9 mouse cellular contexts compared by ENCODE assay signal in the genomic region with DNA sequence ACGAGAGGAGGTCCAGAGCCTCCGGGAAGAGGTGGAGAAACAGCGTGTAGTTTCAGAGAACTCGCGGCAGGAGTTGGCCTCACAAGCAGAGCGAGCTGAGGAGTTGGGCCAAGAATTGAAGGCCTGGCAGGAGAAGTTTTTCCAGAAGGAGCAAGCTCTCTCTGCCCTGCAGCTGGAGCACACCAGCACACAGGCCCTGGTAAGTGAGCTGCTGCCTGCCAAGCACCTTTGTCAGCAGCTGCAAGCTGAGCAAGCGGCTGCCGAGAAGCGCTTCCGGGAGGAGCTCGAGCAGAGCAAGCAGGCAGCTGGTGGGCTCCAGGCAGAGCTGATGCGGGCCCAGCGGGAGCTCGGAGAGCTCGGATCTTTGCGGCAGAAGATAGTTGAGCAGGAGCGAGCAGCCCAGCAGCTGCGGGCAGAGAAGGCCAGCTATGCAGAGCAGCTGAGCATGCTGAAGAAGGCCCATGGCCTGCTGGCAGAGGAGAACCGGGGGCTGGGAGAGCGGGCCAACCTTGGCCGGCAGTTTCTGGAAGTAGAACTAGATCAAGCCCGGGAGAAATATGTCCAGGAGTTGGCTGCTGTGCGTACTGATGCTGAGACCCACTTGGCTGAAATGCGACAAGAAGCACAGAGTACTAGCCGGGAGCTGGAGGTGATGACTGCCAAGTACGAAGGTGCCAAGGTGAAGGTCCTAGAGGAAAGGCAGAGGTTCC. TPM values are rescaled to one million over a fixed set of nuclear protein-coding genes. Genes with fewer than 3 reads are reported as not detected.
DNase-seq lines count a peak whose midpoint lies in the region; ATAC-seq and TF ChIP-seq lines count a peak whose summit lies in the region.
"Had no signal": no experiment of that assay in that cellular context is flagged by ENCODE, and none has a peak within 500 bp of the region (broad histone marks: within the 10 kb centered on the region; RNA-seq: fewer than 3 reads in every experiment).

No protein-coding gene starts in this region.

- H3K27me3 ChIP-seq in midbrain, postnatal 0 days (ENCODE audit: insufficient read depth, low read length), result no peaks in the 10 kb centered on the region
- no peaks in the 10 kb centered on the region for H3K27me3 ChIP-seq in midbrain, embryonic 13.5 days

- peak overlapping the region; percentile 51 for H3K27ac ChIP-seq in midbrain, postnatal 0 days (ENCODE audit: low read depth, low read length)
- H3K27ac ChIP-seq in midbrain, embryonic 13.5 days, result no peak overlapping the region
- peak overlapping the region; percentile 47 for H3K27ac ChIP-seq in olfactory bulb, adult 2 months (ENCODE audit: insufficient read depth, low read depth, low read length)
- H3K27ac ChIP-seq: kidney, postnatal 0 days had no signal

- H3K4me1 ChIP-seq in midbrain, postnatal 0 days (ENCODE audit: insufficient read depth, low read length), result no peaks in the 10 kb centered on the region
- H3K4me1 ChIP-seq in midbrain, embryonic 13.5 days (replicated peaks), result no peaks in the 10 kb centered on the region
- H3K4me1 ChIP-seq in olfactory bulb, adult 2 months (ENCODE audit: control insufficient read depth, insufficient read depth, low read length), result peaks cover 34% of the 10 kb centered on the region

- no peak overlapping the region for H3K4me2 ChIP-seq in midbrain, postnatal 0 days (ENCODE audit: low read depth, low read length, poor library complexity, severe bottlenecking)
- H3K4me2 ChIP-seq in midbrain, embryonic 13.5 days (replicated peaks), result no peak overlapping the region

- 87% methylated on average over 26 of the region's 26 CpGs for WGBS in midbrain, postnatal 0 days
- 85% methylated on average over 26 of the region's 26 CpGs for WGBS in midbrain, embryonic 13.5 days
- WGBS in olfactory bulb, adult 2 months, result 39% methylated on average over 26 of the region's 26 CpGs

- peaks cover 76% of the 10 kb centered on the region for H3K36me3 ChIP-seq in midbrain, postnatal 0 days (ENCODE audit: insufficient read depth, low read length)
- H3K36me3 ChIP-seq in midbrain, embryonic 13.5 days, result peaks cover 98% of the 10 kb centered on the region

- H3K9ac ChIP-seq in midbrain, postnatal 0 days (replicated peaks; ENCODE audit: low read length, poor library complexity, severe bottlenecking), result no peak overlapping the region
- no peak overlapping the region for H3K9ac ChIP-seq in midbrain, embryonic 13.5 days (replicated peaks)

- TF ChIP-seq CTCF in midbrain, postnatal 0 days (IDR thresholded peaks at IDR 0.05), result no peak
- TF ChIP-seq CTCF in olfactory bulb, adult 2 months (IDR thresholded peaks at IDR 0.05; ENCODE audit: insufficient read depth, low read depth, low read length), result no peak

- H3K9me3 ChIP-seq in midbrain, postnatal 0 days (ENCODE audit: low read length), result no peaks in the 10 kb centered on the region
- no peaks in the 10 kb centered on the region for H3K9me3 ChIP-seq in midbrain, embryonic 13.5 days

- no peak for ATAC-seq in midbrain, postnatal 0 days (ENCODE audit: low FRiP score)
- ATAC-seq in midbrain, embryonic 13.5 days, result no peak

- no peak overlapping the region for H3K4me3 ChIP-seq in midbrain, postnatal 0 days (ENCODE audit: low read depth, low read length)
- H3K4me3 ChIP-seq in midbrain, embryonic 13.5 days (replicated peaks), result no peak overlapping the region
- H3K4me3 ChIP-seq in olfactory bulb, adult 2 months (ENCODE audit: insufficient read depth, low read depth, low read length), result no peak overlapping the region

- no peak for TF ChIP-seq POLR2A in olfactory bulb, adult 2 months (IDR thresholded peaks at IDR 0.05; ENCODE audit: insufficient read depth, low read depth, low read length)

- peak; percentile 4 for DNase-seq in embryo, embryonic 10 days (ENCODE audit: low spot score)
- no peak for DNase-seq in embryo, embryonic 9.5 days (ENCODE audit: extremely low spot score)
- peak; percentile 73 for DNase-seq in midbrain, postnatal 0 days (ENCODE audit: low spot score)
- DNase-seq in gastrocnemius, postnatal 25 days, result peak; percentile 78
- no peak for DNase-seq in B cell, adult 2 months
- no peak for DNase-seq in adrenal gland, postnatal 25 days

RNA-seq across cellular contexts. Expression of gene Il18bp, which starts 17.4 kb away (rescaled TPM):
- 7.7 and 12.9 TPM in 2 replicates for total RNA-seq in midbrain, postnatal 0 days (2014; rRNA removed)
- polyA plus RNA-seq in midbrain, postnatal 0 days (2015; fragmentation: Nextera tagmentation; extraction: Ambion mirVana), result 3.1 and 4.2 TPM in 2 replicates
- polyA plus RNA-seq in midbrain, embryonic 13.5 days (2015; fragmentation: Nextera tagmentation; extraction: Ambion mirVana), result 4.1 and 5.6 TPM in 2 replicates
- total RNA-seq in gastrocnemius, postnatal 25 days (2021), result 1 to 10 TPM; 1.9 to 2.7 TPM
- polyA plus RNA-seq in olfactory bulb, adult 2 months (2012; ENCODE audit: insufficient read depth, insufficient read length, low replicate concordance, missing spikeins), result not detected in 2 replicates
- total RNA-seq in adrenal gland, postnatal 25 days (2021), result 7.4 and 8.9 TPM in 2 replicates

Comparison
In these comparisons a context has a peak if more than half of its experiments do, and no peak if none do; other contexts are left out.
1. DNase-seq: peak in embryo, embryonic 10 days (single experiment), midbrain, postnatal 0 days (single experiment) and gastrocnemius, postnatal 25 days (single experiment); none in embryo, embryonic 9.5 days (single experiment), B cell, adult 2 months (0 of 2) and adrenal gland, postnatal 25 days (single experiment).